ENCODE assay signal across 8 mouse cellular contexts in genomic region chr2:69789429-69790069, GRCm38 (mm10). TPM values are rescaled to one million over a fixed set of nuclear protein-coding genes. Genes with fewer than 3 reads are reported as not detected.
DNase-seq lines count a peak whose midpoint lies in the region; ATAC-seq and TF ChIP-seq lines count a peak whose summit lies in the region.

Gene Ccdc173, minus strand, starts transcription at chr2:69789575.
Gene Phospho2, plus strand, starts transcription at chr2:69789623.

- WGBS in hindbrain, embryonic 13.5 days = 2% methylated on average over 48 of the region's 48 CpGs

- H3K4me3 ChIP-seq in hindbrain, embryonic 13.5 days = peak within 1 kb of the TSS; percentile 70

- peaks cover 21% of the 10 kb centered on the region for H3K4me1 ChIP-seq in hindbrain, embryonic 13.5 days (replicated peaks)

- in situ Hi-C loops in Patski (cut with MboI; ENCODE audit: low pct_unique_long_range_greater_than_20kb) = no loop called here

- H3K27me3 ChIP-seq in Patski = no peaks in the 10 kb centered on the region
- no peaks in the 10 kb centered on the region for H3K27me3 ChIP-seq in hindbrain, embryonic 13.5 days

- CTCF ChIA-PET in Patski (lab: Charles Lee) = interaction anchor here (0.9 to 3.1 kb wide), 6 partner anchors 9 to 146 kb away, joined by 3 to 16 read pairs (median 3); partner anchors contain the start of gene Bbs5

- peak within 1 kb of the TSS; percentile 86 for H3K9ac ChIP-seq in hindbrain, embryonic 13.5 days

- no peak for TF ChIP-seq CTCF in Patski (IDR thresholded peaks at IDR 0.05)

- peak within 1 kb of the TSS; percentile 74 for H3K4me2 ChIP-seq in hindbrain, embryonic 13.5 days

- DNase-seq in Patski (ENCODE audit: low read depth, low spot score) = peak; percentile 91
- DNase-seq in cerebellum, postnatal 14 days = peak; percentile 99
- peak; percentile 96 to 98 for DNase-seq in frontal cortex, postnatal 14 days (ENCODE audit: low spot score in 2 of 2)
- DNase-seq in layer of hippocampus, postnatal 25 days (ENCODE audit: extremely low spot score in 1 of 2, low spot score in 1 of 2) = peak; percentile 94 to 97
- DNase-seq in lung, postnatal 25 days (ENCODE audit: low spot score) = peak; percentile 99
- peak; percentile 100 for DNase-seq in retina, embryonic 14.5 days (ENCODE audit: low spot score)
- peak; percentile 99 for DNase-seq in thymus, postnatal 4 days

- POLR2A ChIA-PET in Patski (lab: Charles Lee) = interaction anchor here (1.5 kb wide), 1 partner anchor 34 kb away, joined by 3 read pairs; no protein-coding TSS in a partner anchor

- H3K27ac ChIP-seq in hindbrain, embryonic 13.5 days = peak within 1 kb of the TSS; percentile 91

- ATAC-seq in Patski = peak; percentile 93
- ATAC-seq in hindbrain, embryonic 13.5 days (ENCODE audit: low FRiP score) = peak; percentile 95

- H3K9me3 ChIP-seq in hindbrain, embryonic 13.5 days = no peaks in the 10 kb centered on the region

- peaks cover 24% of the 10 kb centered on the region for H3K36me3 ChIP-seq in hindbrain, embryonic 13.5 days

RNA-seq across cellular contexts. Expression of gene Ccdc173, which starts in this region (rescaled TPM):
- polyA plus RNA-seq in Patski (2021) = 8.5 TPM
- polyA plus RNA-seq in hindbrain, embryonic 13.5 days (2015; fragmentation: Nextera tagmentation; extraction: Ambion mirVana) = 4.0 and 4.4 TPM in 2 replicates
- total RNA-seq in layer of hippocampus, postnatal 25 days (2021) = 1 to 10 TPM; 1.8 to 2.6 TPM

RNA-seq across cellular contexts. Expression of gene Phospho2, which starts in this region (rescaled TPM):
- 26.1 TPM for polyA plus RNA-seq in Patski (2021)
- polyA plus RNA-seq in hindbrain, embryonic 13.5 days (2015; fragmentation: Nextera tagmentation; extraction: Ambion mirVana) = 41.3 and 43.3 TPM in 2 replicates
- total RNA-seq in layer of hippocampus, postnatal 25 days (2021) = 10 to 100 TPM; 19.8 to 25.0 TPM

Comparison
In these comparisons a context has a peak if more than half of its experiments do, and no peak if none do; other contexts are left out.
1. Peak in every context shown above with its lines: DNase-seq, ATAC-seq, H3K4me3 ChIP-seq and H3K27ac ChIP-seq.